Mouse (Mus musculus) stomach, embryonic 15.5 days (tissue): ENCODE results near the gene Trim38. TPM values are rescaled to one million over a fixed set of nuclear protein-coding genes. Genes with fewer than 3 reads are reported as not detected.
A peak's percentile ranks its signal among the peaks of the same experiment; 100 is the strongest.
"Not testable (repeated sequence)": the region's sequence is repeated elsewhere in the genome, so short reads cannot be mapped to it uniquely, and the experiment has no call there.

ENCODE experiments used
- ATAC-seq: fragments of 200-750 bp; cut with Nextera tagmentation; 2 replicates; pipeline ENCODE4 v1.8.0; 2017; ENCODE audit warnings: low read depth, moderate number of reproducible peaks, moderate TSS enrichment; ENCODE audit not compliant: insufficient read depth, low FRiP score
- H3K27ac ChIP-seq: fragments of 300-500 bp; sonication (generic); 2 replicates; pipeline ENCODE4 v1.5.1; 2015; ENCODE audit warnings: mild to moderate bottlenecking, inconsistent platforms
- H3K27me3 ChIP-seq: fragments of 300-500 bp; sonication (generic); replicated peaks from 2 replicates; pipeline ENCODE4 v1.6.1; 2015; ENCODE audit warnings: inconsistent platforms
- H3K36me3 ChIP-seq: fragments of 300-500 bp; sonication (generic); 2 replicates; pipeline ENCODE4 v1.6.1; 2015; ENCODE audit warnings: inconsistent platforms
- H3K4me1 ChIP-seq: fragments of 300-500 bp; sonication (generic); 2 replicates; pipeline ENCODE4 v1.6.1; 2015; ENCODE audit warnings: inconsistent platforms
- H3K4me2 ChIP-seq: fragments of 300-500 bp; sonication (generic); 2 replicates; pipeline ENCODE4 v1.6.1; 2015; ENCODE audit warnings: mild to moderate bottlenecking, inconsistent platforms
- H3K4me3 ChIP-seq: fragments of 300-500 bp; sonication (generic); replicated peaks from 2 replicates; pipeline ENCODE4 v1.5.1; 2015; ENCODE audit warnings: inconsistent platforms
- H3K9ac ChIP-seq: fragments of 300-500 bp; sonication (generic); 2 replicates; pipeline ENCODE4 v1.6.1; 2015; ENCODE audit warnings: inconsistent platforms
- H3K9me3 ChIP-seq: fragments of 300-500 bp; sonication (generic); 2 replicates; pipeline ENCODE4 v1.6.1; 2016; ENCODE audit warnings: inconsistent platforms
- WGBS: fragments of 180-500 bp; shearing (Covaris S2); methylation state at CpG from one replicate; pipeline ENCODE4 v1.1.7; 2015; 5-methylcytosine and 5-hydroxymethylcytosine counted together
- polyA plus RNA-seq: library from polyadenylated mRNA; unstranded; fragments of >200 nt; fragmentation: Nextera tagmentation; extraction: Ambion mirVana; gene quantifications from 2 replicates; pipeline ENCODE4 v1.2.1, GENCODE M21; 2015

Trim38 gene
- polyA plus RNA-seq, 1 experiment from 2014 or later: 0.06 TPM

GRCm38 (mm10) chr13:23739922-23740252 lies 29.8 kb upstream of the Trim38 start:
- Histone ChIP-seq H3K4me3 (peak overlapping the region; percentile 64), H3K9ac (peak overlapping the region; percentile 91), H3K4me1 (0 out of 2 replicates have a peak, but pooled peaks cover 2% of the 10 kb centered on the region), H3K4me2 (peak overlapping the region; percentile 95), H3K9me3 (no peaks in the 10 kb centered on the region), H3K27me3 (no peaks in the 10 kb centered on the region), H3K36me3 (no peaks in the 10 kb centered on the region), H3K27ac (peak overlapping the region; percentile 99)
- 0% methylated on average over 14 of the region's 14 CpGs for WGBS
- ATAC-seq: no peak

- no peak for ATAC-seq
- Histone ChIP-seq H3K4me2 (peak overlapping the region; percentile 95), H3K9ac (peak overlapping the region; percentile 39; the same call in 1 of the 2 replicates), H3K36me3 (no peaks in the 10 kb centered on the region), H3K27me3 (no peaks in the 10 kb centered on the region), H3K27ac (peak overlapping the region; percentile 99), H3K4me1 (0 out of 2 replicates have a peak, but pooled peaks cover 2% of the 10 kb centered on the region), H3K4me3 (peak overlapping the region; percentile 64), H3K9me3 (no peaks in the 10 kb centered on the region)
- 17% methylated on average over 13 of the region's 13 CpGs for WGBS
These were observed 29.4 kb upstream of the Trim38 start for GRCm38 (mm10) chr13:23740256-23740840.

- H3K4me3 ChIP-seq: peak overlapping the region; percentile 64; the same call in 1 of the 2 replicates
These were observed 28.8 kb upstream of the Trim38 start for GRCm38 (mm10) chr13:23740910-23741309.

GRCm38 (mm10) chr13:23742007-23742406 lies 27.7 kb upstream of the Trim38 start:
- no peak overlapping the region for H3K4me2 ChIP-seq
- H3K4me1 ChIP-seq: 0 out of 2 replicates have a peak, but pooled peaks cover 3% of the 10 kb centered on the region
- no peak overlapping the region for H3K27ac ChIP-seq
- no peak overlapping the region for H3K9ac ChIP-seq
- no peak for ATAC-seq
- H3K27me3 ChIP-seq: no peaks in the 10 kb centered on the region
- no peaks in the 10 kb centered on the region for H3K9me3 ChIP-seq
- no peaks in the 10 kb centered on the region for H3K36me3 ChIP-seq
- H3K4me3 ChIP-seq: no peak overlapping the region

More at GRCm38 (mm10) chr13:23740910-23741309, 28.8 kb upstream of the Trim38 start:
- no peak for ATAC-seq
- WGBS: 51% methylated on average over 5 of the region's 5 CpGs
- Histone ChIP-seq H3K4me1 (0 out of 2 replicates have a peak, but pooled peaks cover 2% of the 10 kb centered on the region), H3K27me3 (no peaks in the 10 kb centered on the region), H3K36me3 (no peaks in the 10 kb centered on the region), H3K4me2 (peak overlapping the region; percentile 95), H3K9me3 (no peaks in the 10 kb centered on the region), H3K9ac (no peak overlapping the region), H3K27ac (peak overlapping the region; percentile 99; the same call in 1 of the 2 replicates)

GRCm38 (mm10) chr13:23743215-23743614 lies 26.5 kb upstream of the Trim38 start:
- H3K4me1 ChIP-seq: peaks cover 9% of the 10 kb centered on the region; the same call in 1 of the 2 replicates
- ATAC-seq: no peak
- H3K27ac ChIP-seq: no peak overlapping the region
- H3K4me3 ChIP-seq: no peak overlapping the region
- H3K9ac ChIP-seq: no peak overlapping the region
- H3K4me2 ChIP-seq: no peak overlapping the region
- H3K36me3 ChIP-seq: no peaks in the 10 kb centered on the region
- H3K27me3 ChIP-seq: no peaks in the 10 kb centered on the region
- WGBS: 83% methylated on average over 5 of the region's 5 CpGs
- H3K9me3 ChIP-seq: no peaks in the 10 kb centered on the region

- ATAC-seq: no peak
- 27% methylated on average over 4 of the region's 4 CpGs for WGBS
- no peak overlapping the region for H3K9ac ChIP-seq
- peak overlapping the region; percentile 62; the same call in 1 of the 2 replicates for H3K4me2 ChIP-seq
- peak overlapping the region; percentile 44; the same call in 1 of the 2 replicates for H3K4me3 ChIP-seq
- no peaks in the 10 kb centered on the region for H3K9me3 ChIP-seq
- H3K4me1 ChIP-seq: peaks cover 9% of the 10 kb centered on the region; the same call in 1 of the 2 replicates
- no peaks in the 10 kb centered on the region for H3K27me3 ChIP-seq
- no peaks in the 10 kb centered on the region for H3K36me3 ChIP-seq
- peak overlapping the region; percentile 75 for H3K27ac ChIP-seq
These were observed 25.8 kb upstream of the Trim38 start for GRCm38 (mm10) chr13:23743963-23744362.

- Histone ChIP-seq H3K36me3 (no peaks in the 10 kb centered on the region), H3K27ac (peak overlapping the region; percentile 100), H3K4me3 (peak overlapping the region; percentile 44), H3K9ac (no peak overlapping the region; the same call in 1 of the 2 replicates), H3K4me2 (peak overlapping the region; percentile 62), H3K27me3 (no peaks in the 10 kb centered on the region), H3K4me1 (peaks cover 9% of the 10 kb centered on the region; the same call in 1 of the 2 replicates), H3K9me3 (no peaks in the 10 kb centered on the region)
- ATAC-seq: no peak
- WGBS: under 1% methylated on average over 15 of the region's 36 CpGs
These were observed 25.0 kb upstream of the Trim38 start for GRCm38 (mm10) chr13:23744421-23745380.

- Histone ChIP-seq H3K36me3 (no peaks in the 10 kb centered on the region), H3K4me1 (peaks cover 9% of the 10 kb centered on the region; the same call in 1 of the 2 replicates), H3K9ac (peak within 1 kb of the TSS; percentile 54), H3K27ac (peak within 1 kb of the TSS; percentile 100), H3K4me2 (peak within 1 kb of the TSS; percentile 62), H3K4me3 (peak within 1 kb of the TSS; percentile 44), H3K27me3 (no peaks in the 10 kb centered on the region), H3K9me3 (no peaks in the 10 kb centered on the region)
- WGBS: under 1% methylated on average over 28 of the region's 28 CpGs
- peak; percentile 67 for ATAC-seq
These were observed 24.1 kb upstream of the Trim38 start, which contains the start of gene Hist1h3c for GRCm38 (mm10) chr13:23745381-23746161. Gene Hist1h3c (minus strand): TSS chr13:23745602.

GRCm38 (mm10) chr13:23746201-23747080 lies 23.3 kb upstream of the Trim38 start, which contains the start of gene Hist1h2bb:
Gene Hist1h2bb (plus strand): TSS chr13:23746734.
- not testable (repeated sequence) for H3K36me3 ChIP-seq, H3K4me1 ChIP-seq, H3K9me3 ChIP-seq, H3K27me3 ChIP-seq
- Histone ChIP-seq H3K4me2 (peak within 1 kb of the TSS; percentile 62), H3K4me3 (peak within 1 kb of the TSS; percentile 44), H3K27ac (peak within 1 kb of the TSS; percentile 100), H3K9ac (peak within 1 kb of the TSS; percentile 54)
- WGBS: under 1% methylated on average over 47 of the region's 58 CpGs
- ATAC-seq: peak; percentile 87

- Histone ChIP-seq H3K36me3 (no peaks in the 10 kb centered on the region), H3K27ac (peak overlapping the region; percentile 100), H3K9ac (no peak overlapping the region), H3K9me3 (no peaks in the 10 kb centered on the region), H3K4me2 (peak overlapping the region; percentile 62), H3K27me3 (no peaks in the 10 kb centered on the region), H3K4me3 (peak overlapping the region; percentile 33), H3K4me1 (peaks cover 9% of the 10 kb centered on the region; the same call in 1 of the 2 replicates)
- ATAC-seq: peak; percentile 0; the same call in 1 of the 2 replicates
- 2% methylated on average over 13 of the region's 13 CpGs for WGBS
These were observed 22.4 kb upstream of the Trim38 start for GRCm38 (mm10) chr13:23747081-23747891.
